Mouse (Mus musculus) forebrain, postnatal 0 days (tissue): Measurements from ENCODE around the gene Icos. TPM values are rescaled to one million over a fixed set of nuclear protein-coding genes. Genes with fewer than 3 reads are reported as not detected.
A peak's percentile ranks its signal among the peaks of the same experiment; 100 is the strongest.

ENCODE experiments used
- ATAC-seq: fragments of 200-750 bp; cut with Nextera tagmentation; 2 replicates; pipeline ENCODE4 v1.8.0; 2017; ENCODE audit warnings: mild to moderate bottlenecking, moderate library complexity
- DNase-seq: peaks from one replicate; pipeline ENCODE4 v3.0.0-alpha.2; 2015
- H3K27ac ChIP-seq: fragments of 300-500 bp; sonication (generic); 2 replicates; pipeline ENCODE4 v1.5.1; 2014; ENCODE audit warnings: low read depth, mild to moderate bottlenecking, antibody characterized with exemption, low read length, moderate library complexity, mixed read lengths
- H3K27me3 ChIP-seq: fragments of 300-500 bp; sonication (generic); 2 replicates; pipeline ENCODE4 v1.6.1; 2014; ENCODE audit warnings: mild to moderate bottlenecking, low read length, mixed read lengths; ENCODE audit not compliant: insufficient read depth
- H3K36me3 ChIP-seq: fragments of 300-500 bp; sonication (generic); 2 replicates; pipeline ENCODE4 v1.6.1; 2014; ENCODE audit warnings: mild to moderate bottlenecking, moderate library complexity; ENCODE audit not compliant: insufficient read depth
- H3K4me1 ChIP-seq: fragments of 300-500 bp; sonication (generic); 2 replicates; pipeline ENCODE4 v1.6.1; 2014; ENCODE audit warnings: antibody characterized with exemption; ENCODE audit not compliant: insufficient read depth
- H3K4me2 ChIP-seq: fragments of 300-500 bp; sonication (generic); 2 replicates; pipeline ENCODE4 v1.6.1; 2014; ENCODE audit warnings: low read depth, mild to moderate bottlenecking, moderate library complexity
- H3K4me3 ChIP-seq: fragments of 300-500 bp; sonication (generic); 2 replicates; pipeline ENCODE4 v1.5.1; 2014; ENCODE audit warnings: low read depth, low read length, mixed read lengths
- H3K9ac ChIP-seq: fragments of 300-500 bp; sonication (generic); 2 replicates; pipeline ENCODE4 v1.6.1; 2014; ENCODE audit warnings: mild to moderate bottlenecking
- H3K9me3 ChIP-seq: fragments of 300-500 bp; sonication (generic); 2 replicates; pipeline ENCODE4 v1.6.1; 2016; ENCODE audit warnings: low read length
- CTCF ChIP-seq: sonication (generic); IDR thresholded peaks from 2 replicates; pipeline ENCODE4 v1.5.1; 2016; ENCODE audit warnings: antibody characterized with exemption, control low read depth, low read depth
- WGBS: fragments of 180-500 bp; shearing (Covaris S2); extraction: QIAGEN DNeasy Blood & Tissue Kit; methylation state at CpG from one replicate; pipeline ENCODE4 v1.1.7; 2014; 5-methylcytosine and 5-hydroxymethylcytosine counted together
- polyA plus RNA-seq: library from polyadenylated mRNA; unstranded; fragments of >200 nt; fragmentation: Nextera tagmentation; extraction: Ambion mirVana; gene quantifications from 2 replicates; pipeline ENCODE4 v1.2.1, GENCODE M21; 2015
- total RNA-seq: library from RNA; depleted of rRNA; stranded (reverse); fragments of >200 nt; gene quantifications from 2 replicates; pipeline ENCODE4 v1.2.3, GENCODE M21; 2014

Icos gene
- total and polyA plus RNA-seq, 2 experiments from 2014 or later: 0.05 to 0.13 TPM

DNA sequence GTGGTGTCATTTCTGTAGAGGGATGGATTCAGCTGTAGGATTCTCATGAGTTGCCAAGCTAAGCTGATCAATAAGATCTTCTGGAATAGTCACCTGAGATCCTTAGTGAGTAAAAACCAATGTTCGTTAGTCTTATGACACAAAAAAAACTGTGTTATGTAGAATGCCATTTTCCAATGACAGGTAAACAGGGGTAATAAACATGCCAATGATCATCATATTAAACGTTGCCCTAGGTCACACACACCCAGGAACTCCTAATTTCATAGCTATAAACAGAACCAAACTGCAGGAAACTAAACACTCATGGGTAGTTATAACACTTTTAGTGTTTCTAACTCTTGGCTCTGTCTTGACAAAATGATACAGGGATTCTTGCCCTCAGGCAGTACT, 2.1 kb downstream of the Icos start:
- no peak for ATAC-seq

DNA sequence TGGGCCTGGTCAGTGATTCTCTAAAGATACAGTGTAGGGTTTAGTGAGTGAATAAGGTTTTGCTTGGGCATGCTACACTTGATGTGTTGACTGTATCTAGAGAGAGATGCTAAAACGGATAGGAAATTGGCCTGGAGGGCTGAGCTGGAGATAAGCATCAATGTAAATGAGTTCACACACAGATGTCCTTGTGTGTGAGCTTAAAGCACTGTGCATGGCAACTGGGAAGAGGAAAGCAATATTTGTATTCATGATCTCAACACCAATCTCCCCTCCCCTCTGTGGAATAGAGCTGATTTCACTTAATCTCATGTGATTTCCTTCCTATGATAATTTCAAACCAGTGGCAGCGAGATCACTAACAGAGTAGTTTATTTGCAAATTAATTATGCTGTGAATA, 7.3 kb downstream of the Icos start:
- Histone ChIP-seq H3K4me3 (no peak overlapping the region), H3K27me3 (no peaks in the 10 kb centered on the region), H3K4me2 (no peak overlapping the region), H3K4me1 (no peaks in the 10 kb centered on the region), H3K9me3 (no peaks in the 10 kb centered on the region), H3K9ac (no peak overlapping the region), H3K27ac (no peak overlapping the region), H3K36me3 (no peaks in the 10 kb centered on the region)
- 48% methylated on average over 2 of the region's 2 CpGs for WGBS
- ATAC-seq (peak; percentile 18; the same call in 1 of the 2 replicates), DNase-seq (no peak)
- no peak for TF ChIP-seq CTCF

More for the DNA sequence above, 2.1 kb downstream of the Icos start:
- Histone ChIP-seq H3K9ac (no peak overlapping the region), H3K36me3 (no peaks in the 10 kb centered on the region), H3K27ac (no peak overlapping the region), H3K4me2 (no peak overlapping the region), H3K4me3 (no peak overlapping the region), H3K9me3 (no peaks in the 10 kb centered on the region), H3K4me1 (no peaks in the 10 kb centered on the region), H3K27me3 (no peaks in the 10 kb centered on the region)
- no peak for TF ChIP-seq CTCF
- DNase-seq: no peak
- WGBS: 85% methylated on average over 2 of the region's 2 CpGs

DNA sequence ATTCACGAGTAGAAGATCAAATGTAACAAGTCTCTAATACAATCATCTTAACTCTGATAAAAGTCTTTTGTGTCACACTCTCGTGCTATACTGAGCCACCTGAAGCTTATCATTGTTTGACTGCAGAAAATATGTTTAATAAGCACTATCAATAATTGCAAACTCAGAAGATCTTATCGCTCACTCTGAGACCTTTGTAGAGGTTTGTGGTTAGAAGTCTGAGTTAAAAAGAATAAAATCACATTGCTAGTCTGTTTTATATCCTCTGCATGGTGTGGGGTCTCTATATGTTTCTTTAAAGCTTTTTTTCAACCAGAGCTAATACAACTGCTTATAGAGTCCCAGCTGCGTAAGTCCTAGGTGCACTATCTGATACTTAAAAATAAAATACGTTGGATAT, 8.4 kb downstream of the Icos start:
- H3K36me3 ChIP-seq: no peaks in the 10 kb centered on the region
- H3K9ac ChIP-seq: no peak overlapping the region
- H3K4me1 ChIP-seq: no peaks in the 10 kb centered on the region
- H3K9me3 ChIP-seq: no peaks in the 10 kb centered on the region
- WGBS: 77% methylated on average over 5 of the region's 5 CpGs
- no peak overlapping the region for H3K27ac ChIP-seq
- no peak for TF ChIP-seq CTCF
- no peak overlapping the region for H3K4me2 ChIP-seq
- no peak for ATAC-seq
- no peaks in the 10 kb centered on the region for H3K27me3 ChIP-seq
- no peak for DNase-seq
- H3K4me3 ChIP-seq: no peak overlapping the region

DNA sequence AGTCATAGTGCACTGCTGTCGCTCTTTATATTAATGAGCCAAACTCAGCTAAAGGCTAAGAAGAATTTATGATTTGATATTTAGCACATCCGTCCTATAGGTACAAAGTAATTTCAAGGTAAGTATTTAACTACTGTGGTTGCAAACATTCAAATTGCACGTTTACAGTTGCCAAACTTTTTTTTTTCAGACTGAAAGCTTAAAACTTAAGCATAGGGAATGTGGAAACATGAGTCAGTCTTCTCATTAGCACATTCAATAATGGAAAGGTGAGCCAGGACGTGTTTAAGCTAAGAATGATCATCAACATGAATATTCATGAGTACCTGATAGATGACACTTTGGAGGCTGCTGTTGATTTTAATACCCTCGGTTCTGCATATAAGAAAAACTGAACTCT, 11.4 kb downstream of the Icos start:
- H3K36me3 ChIP-seq: no peaks in the 10 kb centered on the region
- no peak overlapping the region for H3K4me3 ChIP-seq
- ATAC-seq (no peak), DNase-seq (no peak)
- TF ChIP-seq CTCF: no peak
- H3K4me1 ChIP-seq: no peaks in the 10 kb centered on the region
- H3K27ac ChIP-seq: no peak overlapping the region
- H3K27me3 ChIP-seq: no peaks in the 10 kb centered on the region
- no peak overlapping the region for H3K9ac ChIP-seq
- H3K4me2 ChIP-seq: no peak overlapping the region
- no peaks in the 10 kb centered on the region for H3K9me3 ChIP-seq
- 75% methylated on average over 5 of the region's 5 CpGs for WGBS

DNA sequence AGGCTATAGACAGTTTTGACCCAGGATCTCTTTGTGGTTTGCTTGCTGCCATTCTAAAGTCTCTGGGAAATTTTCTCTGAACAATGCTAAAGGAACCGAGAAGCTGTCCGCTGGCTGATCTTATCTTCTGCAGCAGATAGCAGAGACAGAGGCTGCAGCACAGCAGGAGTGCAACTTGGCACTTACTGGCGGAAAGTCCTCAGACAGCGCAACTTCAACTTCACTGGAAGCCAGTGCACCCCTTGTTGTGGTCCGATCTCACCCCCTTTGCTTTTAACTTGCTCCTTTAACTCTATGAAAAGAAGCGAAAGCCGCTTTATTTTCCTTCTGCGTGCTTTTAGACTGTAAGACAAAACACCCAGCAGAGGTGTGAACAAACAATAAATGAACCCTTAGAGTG, 12.6 kb downstream of the Icos start:
- no peaks in the 10 kb centered on the region for H3K9me3 ChIP-seq
- no peak overlapping the region for H3K27ac ChIP-seq
- DNase-seq (no peak), ATAC-seq (no peak)
- no peak overlapping the region for H3K4me3 ChIP-seq
- WGBS: 50% methylated on average over 8 of the region's 8 CpGs
- no peaks in the 10 kb centered on the region for H3K4me1 ChIP-seq
- H3K36me3 ChIP-seq: no peaks in the 10 kb centered on the region
- H3K27me3 ChIP-seq: no peaks in the 10 kb centered on the region
- H3K9ac ChIP-seq: no peak overlapping the region
- H3K4me2 ChIP-seq: no peak overlapping the region
- TF ChIP-seq CTCF: no peak

DNA sequence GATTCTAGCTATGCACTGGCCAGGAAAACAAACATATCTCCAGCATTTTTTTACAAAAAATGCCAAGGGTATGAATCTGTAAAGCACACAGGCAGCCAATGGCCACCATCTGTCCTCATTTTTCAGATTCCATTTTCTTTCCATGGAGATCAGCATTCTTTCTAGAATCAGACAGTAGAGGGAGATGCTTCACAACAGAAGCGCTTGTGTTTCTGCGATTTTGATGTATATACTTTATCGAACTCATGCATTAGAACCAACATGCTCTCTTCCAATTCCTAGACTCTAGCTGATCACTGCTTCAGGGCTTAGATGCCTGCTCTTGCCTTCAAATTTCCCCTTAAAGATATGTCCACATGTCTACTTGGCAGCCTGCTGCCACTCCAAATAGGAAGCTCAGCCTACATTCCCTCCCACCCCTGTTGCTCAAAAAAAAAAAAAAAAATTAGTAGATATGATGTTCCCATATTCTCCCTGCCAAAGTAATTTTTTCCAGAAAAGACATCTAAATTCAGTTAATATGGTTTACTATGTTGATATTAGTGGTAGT, 20.4 kb downstream of the Icos start:
- ATAC-seq (peak; percentile 64), DNase-seq (peak; percentile 55)
- Histone ChIP-seq H3K9me3 (no peaks in the 10 kb centered on the region), H3K36me3 (no peaks in the 10 kb centered on the region), H3K4me1 (no peaks in the 10 kb centered on the region), H3K9ac (no peak overlapping the region), H3K4me3 (no peak overlapping the region), H3K27ac (0 out of 2 replicates have a peak overlapping the region, but pooled peaks have one; percentile 22), H3K4me2 (no peak overlapping the region), H3K27me3 (no peaks in the 10 kb centered on the region)
- TF ChIP-seq CTCF: peak; percentile 54
- 62% methylated on average over 3 of the region's 3 CpGs for WGBS

DNA sequence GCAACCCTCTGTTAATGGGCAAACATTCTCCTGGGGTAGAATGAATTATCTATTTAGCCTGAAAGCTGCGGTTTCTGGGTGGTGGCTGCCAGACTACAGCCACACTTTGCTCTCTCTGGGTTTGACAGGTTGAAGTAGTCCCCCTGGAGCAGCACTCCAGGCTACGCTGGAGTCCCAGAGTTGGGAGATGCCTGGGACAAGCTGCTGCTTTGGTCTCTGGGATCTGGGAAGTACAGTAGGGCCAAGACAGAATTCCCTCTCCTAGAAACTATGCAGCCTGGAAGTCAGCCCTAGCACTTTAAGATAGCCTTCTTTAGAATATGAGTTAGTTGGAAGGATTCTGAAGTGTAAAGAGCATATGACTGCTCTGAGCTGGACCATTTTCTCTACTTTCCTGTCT, 21.0 kb downstream of the Icos start:
- WGBS: 41% methylated on average over 2 of the region's 2 CpGs
- DNase-seq: no peak
- Histone ChIP-seq H3K9ac (no peak overlapping the region), H3K27me3 (no peaks in the 10 kb centered on the region), H3K4me2 (no peak overlapping the region), H3K36me3 (no peaks in the 10 kb centered on the region), H3K4me3 (no peak overlapping the region), H3K27ac (no peak overlapping the region), H3K9me3 (no peaks in the 10 kb centered on the region), H3K4me1 (no peaks in the 10 kb centered on the region)
- ATAC-seq: no peak; the same call in 1 of the 2 replicates
- TF ChIP-seq CTCF: no peak
